Mouse (Mus musculus) gastrocnemius, adult 18-20 months (tissue): ENCODE measurements around the gene Cenpu. TPM values are rescaled to one million over a fixed set of nuclear protein-coding genes. Genes with fewer than 3 reads are reported as not detected.

Experiments
- DNase-seq: peaks from one replicate; pipeline ENCODE4 v3.0.0; 2021; ENCODE audit warnings: low spot score
- long read RNA-seq, 2 experiments: library from polyadenylated mRNA; stranded (forward); transcript quantifications; one replicate each; pipeline ENCODE4 v2.0.0; 2021
- total RNA-seq, 2 experiments: library from RNA; stranded (reverse); gene quantifications; 2 replicates each; pipeline ENCODE4 v1.2.3; 2021

Gene Cenpu
- not detected for total RNA-seq
- long read RNA-seq, experiment 1, result 0 reads
- long read RNA-seq, experiment 2, partial matches to known transcripts, result 0 of 1 reads
- long read RNA-seq, experiment 2, other reads (novel, unspliced or antisense), result 0 of 1 reads

GRCm38 (mm10) chr8:46551615-46552440, at the start of gene Cenpu:
Gene Cenpu, plus strand, starts transcription at chr8:46552028.
- peak; percentile 100 for DNase-seq

GRCm38 (mm10) chr8:46502333-46503071, 49.3 kb upstream of the Cenpu start:
- DNase-seq, result no peak

GRCm38 (mm10) chr8:46503072-46503695, 48.6 kb upstream of the Cenpu start:
- no peak for DNase-seq

GRCm38 (mm10) chr8:46504196-46504595, 47.6 kb upstream of the Cenpu start:
- no peak for DNase-seq

GRCm38 (mm10) chr8:46508488-46509395, 43.1 kb upstream of the Cenpu start:
- DNase-seq, result peak; percentile 44

- no peak for DNase-seq
These were observed 42.4 kb upstream of the Cenpu start for GRCm38 (mm10) chr8:46509474-46509873.

- DNase-seq, result no peak
These were observed 40.5 kb upstream of the Cenpu start for GRCm38 (mm10) chr8:46511336-46511735.

GRCm38 (mm10) chr8:46512538-46512937, 39.3 kb upstream of the Cenpu start:
- no peak for DNase-seq

GRCm38 (mm10) chr8:46514027-46514426, 37.8 kb upstream of the Cenpu start:
- no peak for DNase-seq

GRCm38 (mm10) chr8:46520667-46521066, 31.2 kb upstream of the Cenpu start:
- no peak for DNase-seq

- DNase-seq, result no peak
These were observed 25.7 kb upstream of the Cenpu start for GRCm38 (mm10) chr8:46526098-46526497.

- DNase-seq, result no peak
These were observed 25.0 kb upstream of the Cenpu start for GRCm38 (mm10) chr8:46526821-46527220.

GRCm38 (mm10) chr8:46529508-46529907, 22.3 kb upstream of the Cenpu start:
- DNase-seq, result no peak

GRCm38 (mm10) chr8:46530541-46530940, 21.3 kb upstream of the Cenpu start:
- DNase-seq, result no peak

- DNase-seq, result no peak
These were observed 17.9 kb upstream of the Cenpu start for GRCm38 (mm10) chr8:46533926-46534325.

- peak; percentile 82 for DNase-seq
These were observed 12.1 kb upstream of the Cenpu start for GRCm38 (mm10) chr8:46539701-46540100.

GRCm38 (mm10) chr8:46543191-46543590, 8.6 kb upstream of the Cenpu start:
- DNase-seq, result peak; percentile 48

- no peak for DNase-seq
These were observed 8.2 kb upstream of the Cenpu start for GRCm38 (mm10) chr8:46543662-46544061.

GRCm38 (mm10) chr8:46545854-46546253, 6.0 kb upstream of the Cenpu start:
- DNase-seq, result no peak

- peak; percentile 36 for DNase-seq
These were observed 5.2 kb upstream of the Cenpu start for GRCm38 (mm10) chr8:46546431-46547176.
